Mouse (Mus musculus): ENCODE measurements at regions not wholly inside any gene's neighbourhood (a gene's known extent, or its start where the extent isn't known, plus 50 kb on each side); places are given as distances from the start of the nearest gene placed in this dataset.

GRCm38 (mm10) chr3:151351481-151352090 is 86.1 kb upstream of the Adgrl4 start:
- DNase-seq (ENCODE audit: low read depth): no peak

GRCm38 (mm10) chr3:151366302-151366701 is 71.4 kb upstream of the Adgrl4 start:
- DNase-seq (ENCODE audit: low read depth): no peak

GRCm38 (mm10) chr3:151366707-151367306 is 70.9 kb upstream of the Adgrl4 start:
- DNase-seq (ENCODE audit: low read depth): no peak

- DNase-seq (ENCODE audit: low read depth): peak; percentile 24
Observed at GRCm38 (mm10) chr3:151383326-151384019, 54.2 kb upstream of the Adgrl4 start.

- DNase-seq (ENCODE audit: low read depth): peak; percentile 1
Observed at GRCm38 (mm10) chr3:151384850-151385249, 52.8 kb upstream of the Adgrl4 start.

- peak; percentile 34 for DNase-seq (ENCODE audit: low read depth)
Observed at GRCm38 (mm10) chr3:151386103-151386502, 51.6 kb upstream of the Adgrl4 start.
